Mouse (Mus musculus) hindbrain, embryonic 10.5 days (tissue): ENCODE measurements around the gene Mettl26. TPM values are rescaled to one million over a fixed set of nuclear protein-coding genes. Genes with fewer than 3 reads are reported as not detected.

Experiments
- DNase-seq: peaks from one replicate; pipeline ENCODE4 v3.0.0-alpha.2; 2017; ENCODE audit warnings: low spot score
- H3K27ac ChIP-seq: fragments of 300-500 bp; sonication (generic); 2 replicates; pipeline ENCODE4 v1.5.1; 2016; ENCODE audit warnings: mild to moderate bottlenecking, moderate library complexity
- H3K27me3 ChIP-seq: fragments of 300-500 bp; sonication (generic); 2 replicates; pipeline ENCODE4 v1.6.1; 2016; ENCODE audit warnings: mild to moderate bottlenecking; ENCODE audit not compliant: poor library complexity, insufficient read depth, severe bottlenecking
- H3K36me3 ChIP-seq: fragments of 300-500 bp; sonication (generic); 2 replicates; pipeline ENCODE4 v1.6.1; 2016; ENCODE audit warnings: mild to moderate bottlenecking, moderate library complexity
- H3K4me1 ChIP-seq: fragments of 300-500 bp; sonication (generic); replicated peaks from 2 replicates; pipeline ENCODE4 v1.6.1; 2016; ENCODE audit warnings: mild to moderate bottlenecking
- H3K4me3 ChIP-seq: fragments of 300-500 bp; sonication (generic); 2 replicates; pipeline ENCODE4 v1.5.1; 2016; ENCODE audit warnings: mild to moderate bottlenecking, moderate library complexity
- H3K9me3 ChIP-seq: fragments of 300-500 bp; sonication (generic); 2 replicates; pipeline ENCODE4 v1.6.1; 2016; ENCODE audit warnings: mild to moderate bottlenecking, moderate library complexity
- WGBS: fragments of 180-500 bp; shearing (Covaris S2); methylation state at CpG from one replicate; pipeline ENCODE4 v1.1.7; 2016; 5-methylcytosine and 5-hydroxymethylcytosine counted together
- polyA plus RNA-seq: library from polyadenylated mRNA; unstranded; fragments of >200 nt; fragmentation: Nextera tagmentation; extraction: Ambion mirVana; gene quantifications from 2 replicates; pipeline ENCODE4 v1.2.1, GENCODE M21; 2016

Gene Mettl26
- polyA plus RNA-seq, 1 experiment from 2014 or later, result 69.9 TPM

GRCm38 (mm10) chr17:25913877-25914275 lies 39.0 kb downstream of the Mettl26 start:
- Histone ChIP-seq H3K27ac (no peak overlapping the region), H3K36me3 (peaks cover 41% of the 10 kb centered on the region), H3K27me3 (no peaks in the 10 kb centered on the region), H3K4me3 (no peak overlapping the region), H3K9me3 (no peaks in the 10 kb centered on the region), H3K4me1 (peaks cover 22% of the 10 kb centered on the region)
- no peak for DNase-seq
- WGBS, result 86% methylated on average over 1 of the region's 1 CpGs

GRCm38 (mm10) chr17:25914295-25914694 lies 39.4 kb downstream of the Mettl26 start:
- H3K9me3 ChIP-seq, result no peaks in the 10 kb centered on the region
- H3K27ac ChIP-seq, result no peak overlapping the region
- no peak for DNase-seq
- no peaks in the 10 kb centered on the region for H3K27me3 ChIP-seq
- 90% methylated on average over 4 of the region's 4 CpGs for WGBS
- H3K36me3 ChIP-seq, result peaks cover 41% of the 10 kb centered on the region
- H3K4me1 ChIP-seq, result peaks cover 27% of the 10 kb centered on the region
- no peak overlapping the region for H3K4me3 ChIP-seq

DNA sequence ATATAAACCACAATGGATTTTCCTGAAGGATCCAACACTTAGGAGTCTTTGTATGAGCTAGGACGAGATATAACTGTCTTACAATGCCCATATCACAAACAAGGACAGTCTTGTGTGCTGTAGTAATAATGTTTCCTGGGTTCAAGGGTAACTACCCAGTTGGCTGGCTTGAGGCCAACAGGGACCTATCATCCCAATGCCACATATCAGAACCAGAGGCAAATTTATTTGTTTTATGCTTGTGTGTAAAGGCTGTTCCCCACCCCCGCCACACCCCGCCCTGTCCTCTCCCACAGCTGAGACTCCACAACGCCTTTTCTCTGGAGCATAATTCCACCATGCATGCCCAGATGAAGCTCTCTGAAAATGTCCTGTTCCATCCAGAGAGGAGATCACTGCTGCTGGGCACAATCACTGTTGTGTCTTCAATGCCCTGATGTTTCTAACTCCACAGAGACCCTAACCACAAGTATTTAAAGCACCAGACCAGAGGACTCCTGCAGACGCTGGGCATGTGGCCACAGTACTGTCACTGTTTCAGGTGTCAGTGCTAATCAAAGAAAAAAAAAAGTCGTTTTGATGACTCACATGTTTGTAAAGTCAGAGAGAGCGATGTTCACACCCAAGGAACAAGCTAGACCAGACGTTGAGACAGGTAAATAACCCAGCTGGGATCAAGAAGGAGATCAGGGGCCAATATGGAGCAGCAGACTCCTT lies 42.2 kb downstream of the Mettl26 start:
- peak overlapping the region; percentile 98; the same call in 1 of the 2 replicates for H3K4me3 ChIP-seq
- no peaks in the 10 kb centered on the region for H3K9me3 ChIP-seq
- 91% methylated on average over 8 of the region's 8 CpGs for WGBS
- H3K27ac ChIP-seq, result no peak overlapping the region
- DNase-seq, result no peak
- H3K27me3 ChIP-seq, result no peaks in the 10 kb centered on the region
- H3K4me1 ChIP-seq, result peaks cover 40% of the 10 kb centered on the region
- H3K36me3 ChIP-seq, result peaks cover 30% of the 10 kb centered on the region

DNA sequence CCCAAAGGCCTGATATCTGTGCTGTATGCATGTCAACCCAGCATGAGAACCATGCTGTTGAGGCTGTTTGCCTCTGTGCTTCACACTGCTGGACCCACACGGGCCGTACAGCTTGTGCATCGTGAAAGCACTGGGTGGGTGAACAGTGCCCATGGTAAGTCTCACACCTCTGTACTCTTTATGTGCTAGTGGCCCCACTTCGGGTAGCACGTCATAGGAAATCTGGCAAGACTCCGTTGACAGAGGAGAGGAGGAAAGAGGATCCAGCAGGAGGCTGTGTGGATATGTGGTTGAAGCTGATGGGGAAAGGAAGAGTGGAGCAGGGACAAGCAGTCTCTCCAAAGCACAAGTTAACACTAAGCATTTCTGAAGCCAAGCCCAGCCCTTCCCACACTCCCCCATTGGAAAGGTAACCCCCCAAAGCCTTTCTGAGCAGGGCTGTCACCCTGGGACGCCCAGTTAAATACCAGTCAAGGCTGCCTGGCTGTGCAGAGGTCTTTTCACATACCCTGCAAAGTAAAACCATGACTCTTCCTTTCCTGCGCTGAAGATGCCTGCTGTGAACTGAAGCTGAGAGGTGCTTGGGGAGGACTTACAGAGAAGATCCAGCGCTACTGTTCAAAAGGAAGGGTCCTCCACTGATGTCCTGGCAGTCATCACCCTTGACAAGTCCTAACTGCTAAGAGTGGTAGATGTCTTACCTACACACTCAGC lies 43.3 kb downstream of the Mettl26 start:
- H3K27ac ChIP-seq, result no peak overlapping the region
- WGBS, result 83% methylated on average over 9 of the region's 9 CpGs
- peak overlapping the region; percentile 98 for H3K4me3 ChIP-seq
- H3K4me1 ChIP-seq, result peaks cover 40% of the 10 kb centered on the region
- no peak for DNase-seq
- H3K27me3 ChIP-seq, result no peaks in the 10 kb centered on the region
- no peaks in the 10 kb centered on the region for H3K9me3 ChIP-seq
- peaks cover 29% of the 10 kb centered on the region for H3K36me3 ChIP-seq

DNA sequence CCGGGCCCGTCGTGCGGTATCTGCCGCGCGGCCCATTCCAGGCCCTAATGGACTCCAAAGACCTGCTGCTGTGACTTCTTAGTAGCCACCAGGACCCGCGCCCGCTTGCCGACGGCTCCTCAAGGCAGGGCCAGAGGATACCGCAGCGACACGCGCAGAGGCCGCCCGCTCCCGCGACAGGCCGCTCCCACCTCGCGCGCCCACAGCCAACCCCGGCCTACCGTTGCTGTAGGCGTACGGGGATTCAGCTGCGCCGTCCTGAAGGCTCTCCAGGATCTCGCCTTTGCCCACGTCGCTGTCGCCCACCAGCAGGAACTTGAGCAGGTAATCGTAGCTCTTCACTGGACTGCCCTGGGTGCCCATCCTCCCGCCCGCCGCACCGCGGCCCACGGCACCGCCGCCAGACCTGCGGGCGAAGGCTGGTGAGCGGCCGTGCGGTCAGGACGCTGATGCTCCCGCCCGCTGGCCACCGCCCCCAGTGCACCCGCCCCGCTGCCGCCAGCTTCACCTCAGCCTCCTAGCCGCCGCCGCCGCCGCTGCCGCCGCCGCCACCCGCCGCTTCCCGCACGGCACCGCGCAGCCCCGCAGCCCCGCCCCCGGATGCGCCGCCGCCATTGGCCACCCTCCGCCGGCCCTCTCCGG lies 44.4 kb downstream of the Mettl26 start, which contains the start of gene Rab40c:
Rab40c (minus strand) TSS at position 584 of the 642 bp plus-strand sequence.
- Histone ChIP-seq H3K9me3 (no peaks in the 10 kb centered on the region), H3K27ac (peak within 1 kb of the TSS; percentile 93), H3K4me1 (peaks cover 40% of the 10 kb centered on the region), H3K36me3 (peaks cover 24% of the 10 kb centered on the region), H3K4me3 (peak within 1 kb of the TSS; percentile 98), H3K27me3 (no peaks in the 10 kb centered on the region)
- under 1% methylated on average over 78 of the region's 78 CpGs for WGBS
- no peak for DNase-seq

- Histone ChIP-seq H3K27me3 (no peaks in the 10 kb centered on the region), H3K27ac (peak overlapping the region; percentile 93), H3K4me3 (peak overlapping the region; percentile 98), H3K9me3 (no peaks in the 10 kb centered on the region), H3K36me3 (peaks cover 20% of the 10 kb centered on the region), H3K4me1 (peaks cover 40% of the 10 kb centered on the region)
- DNase-seq, result peak; percentile 99
- WGBS, result under 1% methylated on average over 40 of the region's 40 CpGs
Observed at GRCm38 (mm10) chr17:25919786-25920642, 45.1 kb downstream of the Mettl26 start.

- DNase-seq, result no peak
- Histone ChIP-seq H3K27ac (no peak overlapping the region), H3K9me3 (no peaks in the 10 kb centered on the region), H3K36me3 (peaks cover 32% of the 10 kb centered on the region), H3K4me3 (no peak overlapping the region), H3K4me1 (peaks cover 37% of the 10 kb centered on the region), H3K27me3 (no peaks in the 10 kb centered on the region)
- WGBS, result 80% methylated on average over 5 of the region's 5 CpGs
Observed at GRCm38 (mm10) chr17:25922120-25922519, 47.2 kb downstream of the Mettl26 start.

DNA sequence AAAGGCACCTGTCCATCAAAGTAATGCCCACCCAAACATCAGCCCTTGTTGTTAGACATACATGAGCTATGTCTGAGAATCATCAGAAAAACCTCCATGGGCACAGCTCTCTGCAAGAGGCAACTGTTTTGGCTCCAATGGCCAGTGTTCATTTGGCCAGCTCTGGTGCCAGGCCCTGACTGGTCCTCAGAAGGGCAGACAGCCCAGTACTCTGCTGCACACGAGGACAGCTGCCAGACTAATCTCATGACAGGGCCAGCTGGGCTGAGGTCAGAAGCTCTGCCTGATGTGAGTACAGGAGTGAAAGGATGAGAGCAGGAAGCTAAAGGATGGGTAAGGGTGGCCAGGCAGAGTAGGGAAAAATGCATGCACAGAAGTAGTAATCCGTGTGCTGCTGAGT lies 50.5 kb downstream of the Mettl26 start:
- no peak for DNase-seq
- H3K27me3 ChIP-seq, result no peaks in the 10 kb centered on the region
- H3K4me1 ChIP-seq, result peaks cover 11% of the 10 kb centered on the region
- 83% methylated on average over 2 of the region's 2 CpGs for whole genome bisulfite sequencing
- no peak overlapping the region for H3K27ac ChIP-seq
- H3K4me3 ChIP-seq, result no peak overlapping the region
- peaks cover 53% of the 10 kb centered on the region for H3K36me3 ChIP-seq
- H3K9me3 ChIP-seq, result no peaks in the 10 kb centered on the region

Other genes with a start within 250 kb of the Mettl26 start
- gene Gng13, start 157.9 kb upstream of the Mettl26 start, polyA plus RNA-seq, result 2.4 and 4.4 TPM in 2 replicates
- 47.2 and 60.4 TPM in 2 replicates for gene Chtf18, start 147.7 kb upstream of the Mettl26 start, polyA plus RNA-seq
- 22.2 and 24.8 TPM in 2 replicates for gene Rpusd1, start 147.4 kb upstream of the Mettl26 start, polyA plus RNA-seq
- not detected in 2 replicates for gene Mslnl, start 139.0 kb upstream of the Mettl26 start, polyA plus RNA-seq
- gene Msln, start 120.7 kb upstream of the Mettl26 start, polyA plus RNA-seq, result 0.33 TPM in 1 of 2 replicates, not detected in the other
- gene Narfl, start 101.3 kb upstream of the Mettl26 start, polyA plus RNA-seq, result 25.3 and 25.7 TPM in 2 replicates
- gene Haghl, start 89.4 kb upstream of the Mettl26 start, polyA plus RNA-seq, result 68.1 and 88.5 TPM in 2 replicates
- 0.95 and 1.2 TPM in 2 replicates for gene Ccdc78, start 88.5 kb upstream of the Mettl26 start, polyA plus RNA-seq
- gene Fam173a, start 82.2 kb upstream of the Mettl26 start, polyA plus RNA-seq, result 68.1 and 76.0 TPM in 2 replicates
- gene AC134908.4, start 79.4 kb upstream of the Mettl26 start, polyA plus RNA-seq, result 3.4 and 4.5 TPM in 2 replicates
- 174 and 193 TPM in 2 replicates for gene Metrn, start 77.9 kb upstream of the Mettl26 start, polyA plus RNA-seq
- 11.0 and 16.7 TPM in 2 replicates for gene Fbxl16, start 66.0 kb upstream of the Mettl26 start, polyA plus RNA-seq
- gene Wdr24, start 51.4 kb upstream of the Mettl26 start, polyA plus RNA-seq, result 30.1 and 30.7 TPM in 2 replicates
- 51.5 and 64.3 TPM in 2 replicates for gene Jmjd8, start 46.2 kb upstream of the Mettl26 start, polyA plus RNA-seq
- gene Stub1, start 41.7 kb upstream of the Mettl26 start, polyA plus RNA-seq, result 360 and 390 TPM in 2 replicates
- gene Rhbdl1, start 37.8 kb upstream of the Mettl26 start, polyA plus RNA-seq, result 1.7 and 3.1 TPM in 2 replicates
- 1.5 and 3.1 TPM in 2 replicates for gene Gm20683, start 33.3 kb upstream of the Mettl26 start, polyA plus RNA-seq
- 18.8 and 28.5 TPM in 2 replicates for gene Rhot2, start 30.2 kb upstream of the Mettl26 start, polyA plus RNA-seq
- 46.0 and 54.4 TPM in 2 replicates for gene Wdr90, start 13.6 kb upstream of the Mettl26 start, polyA plus RNA-seq
- 10.6 and 14.7 TPM in 2 replicates for gene Mcrip2, start 6.3 kb upstream of the Mettl26 start, polyA plus RNA-seq
- gene Wfikkn1, start 5.8 kb downstream of the Mettl26 start, polyA plus RNA-seq, result 5.8 and 26.3 TPM in 2 replicates
- 33.4 and 43.4 TPM in 2 replicates for gene Rab40c, start 44.7 kb downstream of the Mettl26 start, polyA plus RNA-seq
- 65.4 and 72.6 TPM in 2 replicates for gene Pigq, start 69.9 kb downstream of the Mettl26 start, polyA plus RNA-seq
- 0.21 and 0.55 TPM in 2 replicates for gene Nhlrc4, start 69.9 kb downstream of the Mettl26 start, polyA plus RNA-seq
- 0.25 and 0.34 TPM in 2 replicates for gene A930017K11Rik, start 77.5 kb downstream of the Mettl26 start, polyA plus RNA-seq
- gene Capn15, start 110.7 kb downstream of the Mettl26 start, polyA plus RNA-seq, result 32.4 and 35.0 TPM in 2 replicates
- 24.7 and 30.9 TPM in 2 replicates for gene Rab11fip3, start 194.5 kb downstream of the Mettl26 start, polyA plus RNA-seq
- gene Decr2, start 215.3 kb downstream of the Mettl26 start, polyA plus RNA-seq, result 30.2 and 30.7 TPM in 2 replicates
- 95.9 and 109 TPM in 2 replicates for gene Nme4, start 220.5 kb downstream of the Mettl26 start, polyA plus RNA-seq
- 1.8 and 1.9 TPM in 2 replicates for gene Tmem8, start 238.2 kb downstream of the Mettl26 start, polyA plus RNA-seq
- 301 and 318 TPM in 2 replicates for gene Mrpl28, start 248.4 kb downstream of the Mettl26 start, polyA plus RNA-seq